Mouse (Mus musculus): ENCODE data around the gene Slc10a7.

DNA sequence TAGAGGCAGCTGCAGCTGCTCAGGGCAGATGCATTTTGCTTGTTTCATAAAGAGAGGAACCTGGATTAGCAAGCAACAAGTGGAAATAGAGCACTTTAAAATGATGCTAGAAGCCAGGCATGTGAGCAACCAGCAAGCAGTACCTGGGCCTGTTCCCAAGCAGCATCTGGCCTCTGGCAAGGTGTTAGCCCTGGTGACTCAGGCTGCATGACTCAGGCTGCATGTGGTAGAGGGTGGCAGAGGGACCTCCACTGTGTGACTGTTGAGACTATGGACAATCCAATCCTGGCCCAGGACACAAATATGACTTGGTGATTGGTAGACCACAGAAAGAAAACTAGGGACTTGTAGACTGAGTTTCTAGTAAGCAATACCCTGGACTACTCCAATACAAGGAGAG is 255.8 kb downstream of the Slc10a7 start:
- TF ChIP-seq POLR2A (IDR thresholded peaks at IDR 0.05; ENCODE audit: low read depth, low read length) (no peak), CTCF (IDR thresholded peaks at IDR 0.05; ENCODE audit: borderline replicate concordance, insufficient read depth, low read length) (no peak)

Data from embryonic fibroblast, embryonic 13.5 days (primary cell).